13 mouse cellular contexts compared by ENCODE assay signal in the genomic region with DNA sequence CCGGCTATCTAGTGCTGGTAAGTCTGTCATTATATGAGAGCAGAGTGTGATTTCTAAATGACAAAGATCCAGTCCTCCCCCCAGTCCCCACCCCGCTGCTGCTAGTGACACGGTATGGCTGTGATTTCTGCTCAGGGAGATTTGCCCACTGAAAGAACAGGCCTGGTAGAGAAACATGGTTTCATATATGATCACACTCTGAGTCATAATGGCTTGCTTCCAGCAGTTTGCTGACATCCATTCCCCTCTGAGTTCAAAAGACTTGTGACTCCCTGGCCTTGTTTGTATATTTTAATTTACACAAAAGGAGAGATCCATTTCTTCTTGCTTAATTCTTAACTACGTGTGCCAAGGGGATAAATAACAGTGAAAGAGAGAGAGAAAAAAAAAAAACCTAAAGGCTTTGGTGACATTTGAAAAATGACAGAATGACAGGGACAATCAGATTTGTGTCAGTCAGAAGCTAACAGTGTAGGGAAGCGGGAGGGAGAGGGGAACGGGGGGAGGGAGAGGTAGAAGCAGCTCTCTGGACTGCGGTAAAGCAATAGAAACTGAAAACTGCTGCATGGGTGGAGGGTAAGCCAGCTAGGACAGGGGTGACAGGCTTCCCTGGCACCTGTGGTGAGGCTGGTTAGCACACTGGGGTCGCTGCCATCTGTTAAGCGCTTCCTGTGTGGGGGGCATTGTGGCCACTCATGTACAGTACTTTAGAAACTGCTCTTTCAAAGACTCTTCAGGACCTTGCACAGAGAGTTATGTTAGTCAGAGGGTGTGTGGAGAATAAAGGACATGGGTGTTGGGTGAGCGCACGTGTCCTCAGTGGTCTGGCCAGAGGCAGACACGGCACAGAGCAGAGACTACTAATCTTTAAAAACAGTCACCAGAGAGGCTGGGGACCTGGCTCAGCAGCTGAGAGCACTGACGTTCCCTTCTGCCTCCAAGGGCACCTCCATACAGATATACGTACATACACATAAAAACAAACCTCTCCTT. TPM values are rescaled to one million over a fixed set of nuclear protein-coding genes. Genes with fewer than 3 reads are reported as not detected.
DNase-seq lines count a peak whose midpoint lies in the region; ATAC-seq and TF ChIP-seq lines count a peak whose summit lies in the region.
"Had no signal": no experiment of that assay in that cellular context is flagged by ENCODE, and none has a peak within 500 bp of the region (broad histone marks: within the 10 kb centered on the region; RNA-seq: fewer than 3 reads in every experiment).

No protein-coding gene starts in this region.

- no peak overlapping the region for H3K4me2 ChIP-seq in lung, postnatal 0 days (replicated peaks; ENCODE audit: low read depth, low read length)
- no peak overlapping the region for H3K4me2 ChIP-seq in kidney, embryonic 16.5 days (replicated peaks; ENCODE audit: low read depth, low read length)
- H3K4me2 ChIP-seq: forebrain, embryonic 13.5 days; hindbrain, embryonic 13.5 days; lung, embryonic 15.5 days had no signal

- H3K27me3 ChIP-seq in heart, embryonic 10.5 days (ENCODE audit: insufficient read depth, poor library complexity, severe bottlenecking), result peaks cover 11% of the 10 kb centered on the region
- no peaks in the 10 kb centered on the region for H3K27me3 ChIP-seq in lung, postnatal 0 days (replicated peaks; ENCODE audit: insufficient read depth, low read length)
- no peaks in the 10 kb centered on the region for H3K27me3 ChIP-seq in kidney, embryonic 16.5 days (ENCODE audit: insufficient read depth, low read length)
- H3K27me3 ChIP-seq: forebrain, embryonic 13.5 days; lung, embryonic 15.5 days had no signal

- 42% methylated on average over 14 of the region's 14 CpGs for WGBS in heart, embryonic 10.5 days
- 35% methylated on average over 14 of the region's 14 CpGs for WGBS in lung, postnatal 0 days
- 54% methylated on average over 14 of the region's 14 CpGs for WGBS in kidney, embryonic 16.5 days

- H3K9ac ChIP-seq in lung, postnatal 0 days (replicated peaks; ENCODE audit: low read depth), result no peak overlapping the region
- H3K9ac ChIP-seq in kidney, embryonic 16.5 days (replicated peaks; ENCODE audit: low read length), result no peak overlapping the region
- H3K9ac ChIP-seq: forebrain, embryonic 13.5 days; hindbrain, embryonic 13.5 days; lung, embryonic 15.5 days had no signal

- H3K9me3 ChIP-seq in heart, embryonic 10.5 days, result no peaks in the 10 kb centered on the region
- H3K9me3 ChIP-seq in lung, postnatal 0 days (ENCODE audit: low read length), result no peaks in the 10 kb centered on the region
- no peaks in the 10 kb centered on the region; the same call in 1 of the 2 replicates for H3K9me3 ChIP-seq in kidney, embryonic 16.5 days (ENCODE audit: low read length)
- H3K9me3 ChIP-seq: forebrain, embryonic 13.5 days; hindbrain, embryonic 13.5 days; lung, embryonic 15.5 days had no signal

- peak; percentile 48 for ATAC-seq in lung, postnatal 0 days
- peak; percentile 87 for ATAC-seq in megakaryocyte progenitor cell, adult 5-6 weeks (replicated peaks; ENCODE audit: poor library complexity)
- ATAC-seq in kidney, embryonic 16.5 days (ENCODE audit: low FRiP score, low TSS enrichment), result no peak
- ATAC-seq: forebrain, embryonic 13.5 days had no signal

- H3K4me1 ChIP-seq in heart, embryonic 10.5 days, result peaks cover 14% of the 10 kb centered on the region
- H3K4me1 ChIP-seq in lung, postnatal 0 days (ENCODE audit: insufficient read depth, low read depth, low read length), result no peaks in the 10 kb centered on the region
- H3K4me1 ChIP-seq in kidney, embryonic 16.5 days (ENCODE audit: insufficient read depth, low read length), result no peaks in the 10 kb centered on the region
- H3K4me1 ChIP-seq: forebrain, embryonic 13.5 days had no signal

- TF ChIP-seq CTCF in lung, postnatal 0 days (IDR thresholded peaks at IDR 0.05), result no peak

- no peak overlapping the region for H3K27ac ChIP-seq in heart, embryonic 10.5 days
- no peak overlapping the region for H3K27ac ChIP-seq in lung, postnatal 0 days (ENCODE audit: low read length)
- no peak overlapping the region for H3K27ac ChIP-seq in kidney, embryonic 16.5 days (ENCODE audit: low read length)
- H3K27ac ChIP-seq: forebrain, embryonic 13.5 days; hindbrain, embryonic 13.5 days; lung, embryonic 15.5 days had no signal

- no peaks in the 10 kb centered on the region for H3K36me3 ChIP-seq in heart, embryonic 10.5 days
- no peaks in the 10 kb centered on the region for H3K36me3 ChIP-seq in lung, postnatal 0 days (ENCODE audit: insufficient read depth, low read length)
- no peaks in the 10 kb centered on the region for H3K36me3 ChIP-seq in kidney, embryonic 16.5 days (ENCODE audit: insufficient read depth, low read length)
- H3K36me3 ChIP-seq: hindbrain, embryonic 13.5 days; lung, embryonic 15.5 days had no signal

- peak overlapping the region; percentile 5; the same call in 1 of the 2 replicates for H3K4me3 ChIP-seq in heart, embryonic 10.5 days
- no peak overlapping the region for H3K4me3 ChIP-seq in lung, postnatal 0 days (ENCODE audit: low read depth, low read length)
- no peak overlapping the region for H3K4me3 ChIP-seq in kidney, embryonic 16.5 days (ENCODE audit: low read length)
- H3K4me3 ChIP-seq: forebrain, embryonic 13.5 days; hindbrain, embryonic 13.5 days; lung, embryonic 15.5 days had no signal

- TF ChIP-seq EP300 in lung, postnatal 0 days (IDR thresholded peaks at IDR 0.05), result no peak

- no peak for DNase-seq in heart, embryonic 10.5 days (ENCODE audit: low spot score)
- no peak for DNase-seq in heart, adult 18-20 months
- peak; percentile 54 for DNase-seq in lung, postnatal 0 days (ENCODE audit: low spot score)
- no peak for DNase-seq in lung, postnatal 4 days
- peak; percentile 55 for DNase-seq in thymus, postnatal 14 days
- no peak for DNase-seq in layer of hippocampus, adult 11-12 months (ENCODE audit: low spot score)
- DNase-seq: adrenal gland, adult 8-10 months; cerebellum, postnatal 36 days had no signal

RNA-seq across cellular contexts. Expression of a gene that starts 55.8 kb away (rescaled TPM):
- 2.1 and 2.2 TPM in 2 replicates for polyA plus RNA-seq in heart, embryonic 10.5 days (2016; fragmentation: Nextera tagmentation; extraction: Ambion mirVana)
- under 1 TPM; 0.27 to 0.33 TPM for total RNA-seq in heart, adult 18-20 months (2021)
- polyA plus RNA-seq in lung, postnatal 0 days (2015; fragmentation: Nextera tagmentation; extraction: Ambion mirVana), result 0.62 and 0.65 TPM in 2 replicates
- 0.77 and 0.85 TPM in 2 replicates for total RNA-seq in megakaryocyte progenitor cell, adult 5-6 weeks (2015)
- total RNA-seq in megakaryocyte progenitor cell, adult 5-6 weeks (2017), result 0.67 and 1.1 TPM in 2 replicates
- polyA plus RNA-seq in kidney, embryonic 16.5 days (2015; fragmentation: Nextera tagmentation; extraction: Ambion mirVana), result 1.6 and 1.7 TPM in 2 replicates

Comparison
In these comparisons a context has a peak if more than half of its experiments do, and no peak if none do; other contexts are left out.
1. DNase-seq: peak in lung, postnatal 0 days (single experiment) and thymus, postnatal 14 days (single experiment); none in heart, embryonic 10.5 days (single experiment), heart, adult 18-20 months (0 of 2), lung, postnatal 4 days (0 of 2) and layer of hippocampus, adult 11-12 months (single experiment).